Mouse (Mus musculus) telencephalon, adult 2 months (tissue): Measurements from ENCODE around the gene Tmem9b.

Experiments
- DNase-seq: peaks from one replicate; pipeline ENCODE4 v3.0.0-alpha.2; 2011; ENCODE audit warnings: low read depth, low spot score

Gene Tmem9b

DNA sequence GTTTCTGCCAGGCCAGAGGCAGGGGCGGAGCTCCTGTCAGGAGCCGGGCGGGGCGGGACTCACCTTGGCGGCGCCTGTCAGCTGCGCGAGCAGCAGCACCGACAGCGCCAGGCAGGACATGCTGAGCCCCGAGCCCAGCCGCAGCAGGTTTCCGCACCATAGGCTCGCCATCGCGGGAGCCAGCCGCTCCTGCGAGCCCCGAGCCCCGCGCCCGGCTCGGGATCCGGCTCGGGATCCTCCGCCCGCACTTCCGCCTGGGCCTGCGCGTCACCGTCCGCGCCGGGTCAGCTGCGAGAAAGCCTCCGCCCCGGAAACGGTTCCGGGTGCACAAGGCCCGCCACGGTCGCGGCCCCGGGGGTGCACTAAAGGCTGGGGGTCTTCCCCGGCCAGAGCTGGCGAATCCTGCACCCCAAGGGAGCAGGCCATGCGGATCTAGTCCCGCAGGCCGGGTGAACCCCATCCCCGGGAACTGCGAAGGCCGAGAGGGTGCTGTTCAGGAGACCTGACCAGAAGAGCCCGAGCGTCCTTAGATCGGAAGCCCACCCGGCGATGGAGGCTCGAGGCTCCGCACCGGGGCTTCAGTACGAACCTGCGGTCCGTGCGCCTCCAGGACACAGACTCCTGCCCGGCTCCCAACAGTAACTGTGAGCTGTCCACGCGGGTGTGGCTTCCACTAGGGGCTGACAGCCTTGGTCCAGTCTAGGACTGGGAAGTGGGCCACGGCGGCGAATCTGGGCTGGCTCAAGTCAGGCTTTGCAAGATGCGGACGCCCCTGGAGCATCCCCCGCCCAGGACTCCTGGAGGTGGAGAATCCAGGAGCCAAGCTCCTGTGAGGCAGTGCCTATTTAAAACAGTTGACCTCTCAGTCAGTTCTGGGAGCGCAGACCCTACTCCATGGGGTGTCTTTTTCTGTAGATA is at the start of gene Tmem9b:
Gene Tmem9b (minus strand): TSS at position 868 of the 918 bp plus-strand sequence.
- DNase-seq: peak; percentile 41

DNA sequence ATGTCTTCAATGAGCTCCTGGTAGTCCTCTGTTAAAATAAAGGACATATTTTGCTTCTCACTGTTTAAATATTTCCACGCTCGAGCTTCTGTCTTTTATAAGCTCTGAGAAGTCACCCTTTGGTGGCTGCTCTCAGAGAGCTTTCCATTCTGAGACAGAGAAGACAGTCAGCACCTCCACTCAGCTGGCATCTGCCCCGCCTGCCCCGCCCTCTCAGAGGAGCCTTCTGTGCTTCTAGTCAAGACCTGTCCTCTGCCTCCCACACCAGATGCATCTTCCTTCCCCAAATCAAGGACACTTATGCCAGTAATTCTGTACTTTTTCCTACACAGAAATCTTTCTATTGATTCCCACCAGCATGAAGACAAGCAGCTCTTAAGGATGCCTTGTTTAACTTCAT is 48.0 kb upstream of the Tmem9b start:
- DNase-seq: no peak

DNA sequence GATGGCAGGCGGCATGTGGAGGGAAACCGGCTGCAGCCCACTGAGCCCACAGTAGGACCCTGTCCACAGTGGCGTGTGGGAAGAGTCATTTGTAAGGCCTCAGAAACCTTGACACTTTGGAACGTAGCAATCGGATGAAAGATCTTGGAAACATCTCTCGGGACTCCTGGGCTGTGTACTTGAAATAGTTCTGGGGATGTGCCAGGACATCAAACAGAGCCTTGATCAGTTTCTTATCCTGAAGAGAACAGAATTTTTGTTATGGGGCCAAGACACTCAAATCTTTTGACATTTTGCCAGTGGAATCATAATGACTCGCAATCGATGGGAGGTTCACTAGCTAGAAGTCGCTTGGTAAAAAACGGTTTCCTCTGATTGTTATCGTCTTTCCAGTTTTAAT is 46.5 kb upstream of the Tmem9b start:
- DNase-seq: no peak

DNA sequence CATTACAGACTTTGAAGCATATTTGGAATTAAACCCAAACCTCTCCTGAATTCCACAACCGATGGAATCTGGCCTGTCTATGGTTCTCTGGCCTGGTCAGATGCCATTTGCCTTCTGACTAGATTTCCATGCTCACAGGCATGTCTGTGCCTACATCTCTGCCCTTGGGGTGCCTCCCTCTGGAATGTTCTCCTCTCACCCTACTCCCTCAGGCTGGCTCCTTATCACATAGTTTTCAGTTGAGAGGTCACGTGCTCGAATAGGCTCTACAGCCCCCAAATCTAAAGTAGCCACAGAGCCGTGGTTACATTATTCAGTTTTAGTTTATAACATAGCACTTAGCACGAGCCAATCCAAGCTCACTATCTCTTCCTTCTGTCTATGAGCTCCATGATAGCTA is 42.9 kb upstream of the Tmem9b start:
- no peak for DNase-seq

DNA sequence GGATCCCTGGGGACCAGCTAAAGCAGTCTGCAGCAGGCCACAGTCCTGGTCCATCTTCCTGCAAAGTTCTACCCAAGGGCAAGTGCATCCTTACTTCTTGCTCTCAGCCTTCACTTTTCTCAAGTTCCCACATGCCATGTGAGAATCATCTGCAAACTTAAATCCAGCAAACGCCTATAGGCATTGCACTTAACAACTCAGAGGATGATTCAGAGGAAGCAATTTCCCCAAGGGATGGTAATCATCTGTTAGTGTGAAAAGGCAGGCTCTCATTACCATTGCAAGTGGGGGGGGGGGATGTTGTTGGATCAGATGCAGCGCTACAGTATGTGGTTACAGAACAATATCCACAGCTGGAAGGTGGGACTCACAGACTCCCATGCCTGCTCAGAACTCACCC is 41.9 kb upstream of the Tmem9b start:
- peak; percentile 35 for DNase-seq

DNA sequence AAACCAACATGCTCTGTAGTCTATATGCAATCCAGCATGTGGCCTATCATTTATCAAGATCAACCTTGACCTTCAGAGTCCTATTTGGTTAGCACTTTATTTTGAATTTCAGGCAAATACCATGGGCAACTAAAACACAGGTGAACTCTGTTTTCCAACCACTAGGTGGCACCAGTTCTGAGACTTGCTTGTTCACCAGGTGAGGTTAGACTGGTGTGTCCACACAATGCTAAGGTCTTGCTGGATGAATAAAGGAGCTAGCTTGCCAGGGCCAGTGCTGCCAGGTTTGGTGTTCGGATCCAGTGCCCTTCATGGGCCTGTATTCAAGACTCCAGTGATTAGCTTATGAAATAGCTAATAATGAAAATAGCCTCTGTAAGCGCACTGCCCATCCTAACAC is 40.1 kb upstream of the Tmem9b start:
- no peak for DNase-seq

DNA sequence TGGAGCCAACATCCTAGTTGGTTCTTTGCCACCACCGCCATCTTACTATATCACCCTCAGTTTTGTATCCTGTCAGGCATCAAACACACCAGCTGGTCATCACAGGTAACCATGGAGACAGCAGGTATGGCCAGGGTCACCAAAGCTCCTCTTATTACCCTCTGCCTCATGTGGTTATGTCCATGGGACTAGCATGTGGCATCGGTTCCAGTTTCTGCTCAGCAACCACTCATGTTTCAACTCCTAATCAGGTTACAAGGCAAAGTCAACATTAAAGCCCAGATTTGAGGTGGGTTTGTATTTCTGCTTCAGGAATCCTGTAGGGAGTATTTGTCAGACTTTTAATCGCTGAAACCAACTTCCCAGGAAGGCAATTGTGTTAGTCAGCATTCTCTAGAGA is 38.1 kb upstream of the Tmem9b start:
- no peak for DNase-seq

DNA sequence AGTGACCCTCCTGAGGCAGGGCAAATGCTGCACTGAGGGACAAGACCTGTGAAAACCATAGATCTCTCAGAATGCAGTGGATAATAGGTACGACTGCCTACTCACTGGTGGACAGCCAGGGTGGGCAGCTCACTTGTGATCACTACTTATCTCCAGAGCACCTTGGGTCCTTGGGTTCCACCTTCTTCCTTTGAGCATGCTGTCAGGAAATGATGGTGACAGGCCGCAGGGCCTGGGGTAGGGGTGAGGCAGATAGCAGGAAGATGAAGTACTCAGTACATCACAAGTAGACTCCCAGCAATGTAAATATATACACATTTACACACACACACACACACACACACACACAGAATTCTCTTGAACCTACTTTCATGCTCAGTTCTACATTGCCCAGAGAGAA is 35.2 kb upstream of the Tmem9b start:
- no peak for DNase-seq

DNA sequence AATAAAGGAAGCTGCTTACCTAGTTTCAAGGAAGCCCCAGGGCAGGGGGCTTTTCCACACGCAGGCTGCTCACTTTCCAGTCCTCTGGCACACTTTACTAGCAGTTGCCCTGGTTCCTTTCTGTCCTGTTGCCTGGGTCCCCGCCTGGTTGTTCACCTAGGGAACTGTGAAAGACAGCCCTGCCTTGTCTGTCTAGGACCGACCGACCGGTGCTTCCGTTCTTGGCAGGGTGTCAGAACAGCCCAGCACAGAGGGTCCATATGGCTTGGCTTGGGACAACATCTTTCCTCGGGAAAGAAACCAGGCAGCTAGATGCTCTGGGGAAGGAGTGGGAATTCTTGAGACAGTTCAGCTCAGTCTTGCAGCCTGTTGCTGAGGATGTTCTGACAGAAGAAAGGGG is 30.6 kb upstream of the Tmem9b start:
- DNase-seq: no peak

DNA sequence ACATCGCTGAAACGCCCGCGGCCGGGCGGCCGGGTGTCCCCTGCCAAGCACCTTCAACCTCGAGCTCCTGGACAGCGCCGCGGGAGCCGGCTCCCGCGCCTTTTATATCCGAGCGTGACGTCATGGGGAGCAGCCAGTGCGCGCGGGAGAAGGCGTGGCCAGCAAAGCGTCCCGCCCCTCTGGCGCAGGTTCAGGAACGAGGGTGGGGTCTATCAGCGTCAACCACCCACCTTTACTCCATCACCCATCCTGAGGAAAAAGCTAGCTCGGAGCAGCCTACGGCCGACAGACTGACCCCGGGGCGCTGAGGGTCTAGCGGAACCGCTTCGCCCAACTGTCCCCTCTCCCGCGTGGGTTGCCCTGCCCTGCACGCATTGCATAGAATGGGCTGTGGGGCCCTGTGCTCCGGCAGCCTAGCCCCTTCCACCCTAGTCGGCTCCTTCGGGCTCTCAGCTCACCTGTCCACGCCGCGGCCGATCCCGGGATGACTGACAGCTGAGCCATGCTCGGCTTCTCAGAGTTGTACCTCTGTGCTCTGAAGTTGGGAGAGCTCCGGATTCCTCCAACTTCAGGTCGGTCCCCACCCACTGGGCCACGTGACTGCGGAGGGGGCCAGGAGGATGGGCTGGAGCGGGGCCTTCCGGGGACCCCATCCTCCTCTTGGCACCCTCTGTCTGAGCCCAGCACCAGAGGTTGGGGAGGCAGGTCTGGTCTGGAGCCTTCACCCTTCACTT is 29.0 kb upstream of the Tmem9b start, which contains the start of gene Nrip3:
Gene Nrip3 (minus strand): TSS at position 556 of the 734 bp plus-strand sequence.
- peak; percentile 42 for DNase-seq

DNA sequence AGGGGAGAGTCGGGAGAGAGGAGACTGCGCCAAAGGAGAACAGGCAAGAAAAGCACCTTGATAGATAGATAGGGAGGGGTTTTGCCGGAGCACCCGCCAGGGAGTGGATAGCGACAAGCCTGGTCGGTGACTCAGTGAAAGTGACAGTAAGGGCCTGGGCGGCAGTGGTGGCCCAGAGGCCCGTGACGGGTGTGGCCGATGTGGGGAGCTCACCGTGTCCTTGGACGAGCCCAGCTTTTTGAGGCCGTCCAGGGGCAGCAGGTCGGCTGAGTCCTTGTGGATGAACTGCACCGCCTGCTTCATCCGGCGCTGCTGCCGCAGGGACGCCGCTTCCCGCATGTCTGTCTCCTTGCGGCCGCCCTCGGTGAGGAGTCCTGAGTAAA is 28.4 kb upstream of the Tmem9b start:
- no peak for DNase-seq

DNA sequence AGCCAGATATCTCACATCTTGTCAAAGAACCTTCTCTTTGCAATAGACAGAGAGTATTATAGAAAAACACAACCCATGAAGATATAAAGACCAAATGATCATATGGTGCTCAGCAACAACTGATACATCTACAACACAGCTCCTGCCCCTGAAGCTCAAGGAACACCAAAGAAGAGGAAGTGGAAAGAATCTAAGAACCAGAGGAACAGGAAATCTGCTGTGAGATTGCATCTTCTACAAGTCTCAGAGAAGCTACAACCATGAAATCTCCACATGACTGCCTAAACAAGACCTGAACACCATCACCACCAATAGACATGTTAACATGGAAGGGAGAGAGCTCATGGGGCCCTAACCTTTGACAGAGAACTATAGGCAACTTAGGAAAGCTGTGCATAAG is 19.6 kb upstream of the Tmem9b start:
- DNase-seq: no peak

DNA sequence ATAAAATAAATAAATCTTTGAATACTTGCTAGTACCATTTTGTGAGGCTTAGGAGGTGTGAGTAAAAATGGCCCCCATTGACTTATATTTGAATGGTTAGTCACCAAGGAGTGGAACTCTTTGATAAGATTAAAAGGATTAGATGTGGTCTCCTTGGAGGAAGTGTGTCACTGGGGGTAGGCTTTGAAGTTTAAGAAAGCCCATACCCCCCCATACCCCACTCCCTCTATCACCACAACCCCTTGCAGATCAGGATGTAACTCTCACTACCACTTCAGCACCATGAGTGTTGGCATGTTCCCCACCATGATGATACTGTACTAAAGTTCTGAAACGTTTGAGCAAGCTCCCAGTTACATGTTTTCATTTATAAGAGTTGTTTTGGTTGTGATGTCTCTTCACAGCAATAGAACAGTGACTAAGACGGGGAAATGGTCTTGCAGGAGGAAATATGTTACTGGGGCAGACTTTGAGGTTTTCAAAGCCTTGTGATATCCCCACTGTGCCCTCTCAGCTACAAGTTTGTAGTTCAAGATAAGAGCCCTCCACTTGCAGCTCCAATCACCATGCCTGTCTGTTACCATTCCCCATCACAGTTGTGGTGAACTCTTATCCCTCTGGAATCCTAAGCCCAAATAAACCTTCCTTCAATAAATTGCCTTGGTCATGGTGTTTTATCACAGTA is 16.2 kb upstream of the Tmem9b start:
- no peak for DNase-seq

DNA sequence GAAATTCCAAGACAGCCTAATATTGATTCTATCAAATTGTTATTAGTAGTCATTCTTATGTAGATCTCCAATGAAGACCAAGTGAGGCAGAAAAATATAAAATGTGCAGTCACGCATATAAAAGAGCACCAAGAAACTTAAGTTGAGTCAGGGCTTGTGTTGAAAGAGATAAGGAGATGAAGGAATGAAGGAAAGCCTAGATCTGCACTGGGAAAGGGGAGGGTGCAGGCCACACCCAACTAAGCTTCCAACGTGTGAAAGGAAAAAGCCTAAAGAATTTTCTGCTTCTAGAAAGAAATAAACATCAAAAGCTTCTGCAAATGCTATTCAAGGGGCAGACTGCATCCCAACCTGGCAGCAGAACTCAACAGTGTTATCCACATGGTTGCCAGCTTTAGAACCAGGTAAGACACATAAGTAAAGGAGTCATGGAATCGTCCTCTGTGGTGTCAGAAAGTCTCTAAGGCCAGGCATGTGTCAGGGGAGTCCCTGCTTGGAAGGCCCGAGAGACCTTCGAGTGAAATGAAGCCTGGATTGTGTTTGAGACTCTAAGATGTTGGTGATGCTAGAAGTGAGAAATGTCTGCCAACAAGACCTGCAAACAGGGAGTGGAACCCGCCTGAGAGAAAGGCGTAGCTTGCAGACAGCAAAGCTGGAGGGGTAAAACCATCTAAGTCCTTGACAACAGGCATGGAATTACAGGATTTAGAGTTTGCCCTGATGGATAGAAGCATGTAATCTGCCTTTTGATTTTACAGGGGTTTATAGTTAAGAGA is 15.1 kb upstream of the Tmem9b start:
- no peak for DNase-seq

DNA sequence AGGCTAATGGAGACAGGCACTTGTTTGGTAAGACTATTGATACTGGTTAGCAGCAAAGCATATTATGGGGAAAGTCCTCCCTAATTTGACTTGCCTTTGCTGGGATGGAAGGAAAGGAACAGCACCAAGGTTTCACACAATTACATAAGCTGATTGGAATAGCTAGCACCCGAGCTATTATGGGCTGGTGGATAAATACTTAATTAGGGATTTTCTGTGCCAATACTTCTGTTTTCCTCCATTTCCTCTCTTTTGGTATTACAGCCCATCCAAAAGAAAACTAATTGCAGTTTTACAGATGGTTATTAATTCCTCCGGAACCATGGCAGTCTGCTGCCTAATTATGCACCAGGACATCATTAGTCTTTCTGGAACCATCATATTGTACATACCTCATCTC is 11.3 kb upstream of the Tmem9b start:
- DNase-seq: no peak

DNA sequence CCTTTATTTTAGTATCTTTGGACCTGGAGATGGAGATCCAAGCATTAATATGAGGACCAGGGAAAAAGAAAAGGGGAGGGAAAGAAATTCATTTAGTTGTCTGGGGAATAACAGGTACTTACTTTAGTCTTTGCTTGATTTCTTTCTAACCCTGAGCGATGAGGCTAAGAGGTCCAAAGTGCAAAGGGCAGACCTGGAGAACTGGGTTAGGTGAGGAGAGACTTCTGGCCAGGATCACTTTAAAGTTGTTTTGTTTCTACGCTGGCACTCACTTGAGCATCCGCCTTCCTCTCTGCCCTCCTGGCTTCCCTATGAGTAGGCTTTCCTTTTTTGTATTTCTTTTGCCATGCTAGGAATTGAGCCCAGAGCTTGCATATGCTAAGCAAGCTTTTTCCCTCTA is 3.6 kb upstream of the Tmem9b start:
- no peak for DNase-seq

DNA sequence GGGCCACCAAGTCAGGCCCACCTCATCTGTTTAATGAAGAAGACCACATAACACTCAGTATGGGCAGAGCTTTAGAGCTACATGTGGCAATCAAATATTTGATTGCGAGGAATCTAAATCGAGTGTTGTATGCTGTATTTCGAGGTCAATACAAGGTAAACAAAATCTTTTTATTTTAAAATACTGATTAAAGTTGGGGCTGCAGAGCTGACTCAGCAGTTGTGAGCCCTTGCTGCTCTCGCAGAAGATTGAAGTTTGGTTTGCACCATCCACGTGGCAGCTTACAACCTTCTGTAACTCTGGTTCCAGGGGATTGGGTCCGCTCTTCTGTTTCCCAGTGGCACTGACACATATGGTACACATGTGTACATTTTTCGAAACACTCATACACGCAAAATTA is 1.4 kb upstream of the Tmem9b start:
- DNase-seq: no peak

DNA sequence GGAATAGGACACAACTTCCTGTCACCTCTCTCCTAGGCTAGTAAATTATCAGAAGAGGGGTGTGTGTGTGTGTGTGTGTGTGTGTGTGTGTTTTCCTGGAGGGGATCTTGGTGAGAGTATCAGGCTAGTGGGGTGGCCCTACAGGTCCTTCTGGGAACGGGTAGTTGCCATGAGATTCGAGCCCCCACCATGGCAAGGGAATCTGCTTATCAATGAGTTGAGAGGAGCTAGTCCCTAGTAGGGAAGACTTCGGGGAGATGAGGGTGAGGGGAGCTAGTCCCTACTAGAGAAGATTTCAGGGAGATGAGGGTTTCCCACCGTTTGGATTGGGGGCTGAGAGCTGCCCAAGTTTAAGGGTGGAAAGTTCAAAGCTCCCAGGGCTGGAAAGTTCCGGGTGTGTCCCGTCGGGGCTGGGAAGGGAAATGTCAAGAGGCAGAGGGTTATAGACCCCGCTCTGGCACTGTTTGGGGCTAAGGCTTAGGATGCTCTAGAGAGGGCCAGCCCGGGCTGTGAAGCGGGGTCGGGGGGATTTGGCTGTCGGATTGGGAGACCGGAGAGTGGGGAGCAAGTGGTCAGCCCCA is 1.2 kb downstream of the Tmem9b start:
- DNase-seq: no peak

DNA sequence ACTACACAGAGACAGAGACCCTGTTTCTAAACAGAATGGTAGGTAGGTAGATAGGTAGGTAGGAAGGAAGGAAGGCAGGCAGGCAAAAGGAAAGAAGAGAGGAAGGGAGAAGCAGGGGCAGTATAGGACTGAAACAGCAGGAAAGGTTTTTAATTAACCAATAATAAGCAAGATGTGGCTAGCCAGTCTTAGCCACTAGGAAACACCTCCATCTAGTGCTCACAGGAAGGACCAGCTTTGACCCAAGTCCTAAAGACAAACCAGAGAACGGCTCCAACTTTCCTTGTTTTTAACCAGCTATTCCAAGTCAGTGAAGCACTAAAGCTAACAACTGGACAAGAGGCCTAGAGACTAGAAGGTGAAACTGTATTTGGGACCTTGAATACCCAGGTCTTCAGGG is 4.9 kb downstream of the Tmem9b start:
- no peak for DNase-seq

DNA sequence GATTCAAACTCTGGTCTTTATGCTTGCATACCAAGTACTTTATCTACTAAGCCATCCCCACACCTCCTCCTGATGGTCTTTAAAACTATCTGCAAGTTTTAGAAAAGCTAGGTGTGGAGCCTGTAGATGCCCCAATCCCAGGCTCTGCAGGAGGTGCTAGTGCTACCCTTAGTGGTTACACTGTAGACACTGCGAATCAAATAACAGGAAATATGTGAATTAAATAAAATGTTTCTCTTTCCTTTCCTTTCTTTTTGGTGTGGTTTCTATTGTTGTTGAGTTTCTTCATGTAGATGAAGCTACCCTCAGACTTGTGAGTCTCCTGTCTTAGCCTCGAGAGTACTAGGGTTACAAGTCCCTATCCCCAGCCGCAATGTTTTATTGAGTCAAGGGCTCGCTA is 11.0 kb downstream of the Tmem9b start:
- no peak for DNase-seq

DNA sequence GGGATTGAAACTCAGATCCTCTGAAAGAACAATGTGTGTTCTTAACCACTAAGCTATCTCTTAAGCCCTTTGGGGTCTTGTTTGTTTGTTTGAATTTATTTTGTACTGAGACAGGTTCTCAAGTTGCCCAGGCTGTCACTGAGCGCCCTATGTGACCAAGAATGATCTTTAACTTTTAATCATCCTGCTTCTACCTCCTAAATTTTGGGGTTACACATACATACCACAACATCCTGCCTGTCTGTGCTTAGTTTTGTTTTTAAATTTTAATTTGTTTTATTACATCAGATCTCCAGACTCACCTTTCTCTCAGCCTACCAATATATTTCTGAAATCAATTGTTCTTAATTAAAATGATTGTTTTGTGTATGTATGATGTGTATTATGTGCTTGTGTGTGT is 11.6 kb downstream of the Tmem9b start:
- DNase-seq: no peak
